In the genomic region with DNA sequence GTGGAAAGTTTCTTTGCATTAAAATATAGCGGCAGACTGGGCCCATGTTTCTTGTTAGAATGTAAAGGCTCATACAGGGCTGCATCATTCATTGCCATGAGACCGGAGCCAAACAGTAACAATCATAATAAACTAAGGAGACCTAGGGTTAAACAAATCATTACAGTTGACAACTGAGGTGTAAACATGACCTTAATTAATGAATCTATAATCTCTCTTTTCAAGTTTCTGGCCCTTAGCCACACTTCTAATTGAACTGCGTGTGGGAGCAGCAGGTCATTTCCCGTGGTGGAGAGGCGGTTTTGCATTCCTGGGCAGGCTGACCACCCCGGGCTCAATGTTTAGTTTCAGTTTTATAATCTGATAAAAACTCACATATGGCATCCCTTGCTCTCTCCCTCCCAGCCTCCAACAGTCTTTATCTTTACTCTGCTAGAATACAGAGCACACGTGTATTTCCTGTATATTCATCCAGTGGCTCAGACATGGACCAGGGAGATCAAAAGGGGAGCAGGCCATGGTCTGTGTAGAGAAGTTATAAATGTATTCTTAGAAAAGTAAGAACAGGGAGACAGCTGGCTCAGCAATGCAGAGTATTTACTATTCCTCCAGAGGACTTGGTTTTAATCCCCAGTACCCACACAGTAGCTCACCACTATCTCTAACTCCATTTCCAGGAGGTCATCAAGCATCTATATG, we compare ENCODE assay signal across 19 mouse cellular contexts.
DNase-seq lines count a peak whose midpoint lies in the region; ATAC-seq and TF ChIP-seq lines count a peak whose summit lies in the region.
"Had no signal": no experiment of that assay in that cellular context is flagged by ENCODE, and none has a peak within 500 bp of the region (broad histone marks: within the 10 kb centered on the region; RNA-seq: fewer than 3 reads in every experiment).

No protein-coding gene starts in this region.

- DNase-seq in kidney, adult 11 months, result no peak
- peak; percentile 76 for DNase-seq in Muller cell, postnatal 12 days (ENCODE audit: inconsistent ontology term)
- peak; percentile 28 for DNase-seq in forelimb bud, embryonic 11.5 days (ENCODE audit: low read depth, low spot score)
- DNase-seq in embryo, embryonic 9.5 days (ENCODE audit: extremely low spot score), result no peak
- no peak for DNase-seq in cerebellum, adult 18-20 months
- no peak for DNase-seq in left cerebral cortex, postnatal 25 days (ENCODE audit: low spot score in 2 of 2)
- DNase-seq: cerebellum, postnatal 14 days; heart, postnatal 10 days; right cerebral cortex, postnatal 25 days; thymus, postnatal 4 days had no signal

- no peak overlapping the region for H3ac ChIP-seq in myocyte (ENCODE audit: control insufficient read depth, insufficient read length)

- no peak overlapping the region for H3K4me3 ChIP-seq in kidney, embryonic 16.5 days (ENCODE audit: low read length)
- H3K4me3 ChIP-seq in myocyte, result no peak overlapping the region
- H3K4me3 ChIP-seq: forebrain, embryonic 12.5 days; heart, embryonic 10.5 days; limb, embryonic 10.5 days; neural tube, embryonic 12.5 days had no signal

- intact Hi-C loops in left cerebral cortex, postnatal 25 days (cut with DNase I), result no loop called here

- H3K4me1 ChIP-seq in kidney, embryonic 16.5 days (ENCODE audit: insufficient read depth, low read length), result peaks cover 32% of the 10 kb centered on the region
- H3K4me1 ChIP-seq: heart, embryonic 10.5 days; neural tube, embryonic 12.5 days had no signal

- no peaks in the 10 kb centered on the region for H3K79me2 ChIP-seq in myocyte (ENCODE audit: control insufficient read depth, insufficient read depth)

- peak overlapping the region; percentile 50; the same call in 1 of the 2 replicates for H3K27ac ChIP-seq in kidney, embryonic 16.5 days (ENCODE audit: low read length)
- H3K27ac ChIP-seq: forebrain, embryonic 12.5 days; heart, embryonic 10.5 days; hindbrain, embryonic 14.5 days; limb, embryonic 10.5 days; neural tube, embryonic 12.5 days had no signal

- no peaks in the 10 kb centered on the region for H3K36me3 ChIP-seq in kidney, embryonic 16.5 days (ENCODE audit: insufficient read depth, low read length)
- no peaks in the 10 kb centered on the region for H3K36me3 ChIP-seq in myocyte (ENCODE audit: control insufficient read depth, insufficient read depth)
- H3K36me3 ChIP-seq: forebrain, embryonic 12.5 days; heart, embryonic 10.5 days; limb, embryonic 10.5 days; neural tube, embryonic 12.5 days had no signal

- no peak for TF ChIP-seq POLR2A in myocyte (IDR thresholded peaks at IDR 0.05; ENCODE audit: insufficient read length, low read depth)

- H3K9me3 ChIP-seq in kidney, embryonic 16.5 days (ENCODE audit: low read length), result peaks cover 2% of the 10 kb centered on the region
- H3K9me3 ChIP-seq: forebrain, embryonic 12.5 days; heart, embryonic 10.5 days; limb, embryonic 10.5 days; neural tube, embryonic 12.5 days had no signal

- no peaks in the 10 kb centered on the region for H3K27me3 ChIP-seq in kidney, embryonic 16.5 days (ENCODE audit: insufficient read depth, low read length)
- no peaks in the 10 kb centered on the region for H3K27me3 ChIP-seq in myocyte (ENCODE audit: control insufficient read depth, insufficient read depth, insufficient read length)
- H3K27me3 ChIP-seq: neural tube, embryonic 12.5 days had no signal

- peak; percentile 63 for ATAC-seq in kidney, embryonic 16.5 days (ENCODE audit: low FRiP score, low TSS enrichment)
- ATAC-seq: midbrain, embryonic 16.5 days had no signal

- WGBS in kidney, embryonic 16.5 days, result 12% methylated on average over 7 of the region's 7 CpGs

- 0 out of 2 replicates have a peak overlapping the region, but pooled peaks have one; percentile 34 for H3K9ac ChIP-seq in kidney, embryonic 16.5 days (replicated peaks; ENCODE audit: low read length)
- H3K9ac ChIP-seq: forebrain, embryonic 12.5 days; hindbrain, embryonic 14.5 days; neural tube, embryonic 12.5 days had no signal

- no peak overlapping the region for H3K4me2 ChIP-seq in kidney, embryonic 16.5 days (replicated peaks; ENCODE audit: low read depth, low read length)
- peak overlapping the region; percentile 6 for H3K4me2 ChIP-seq in myocyte (ENCODE audit: low read depth)
- H3K4me2 ChIP-seq: forebrain, embryonic 12.5 days; hindbrain, embryonic 14.5 days; liver, embryonic 11.5 days; neural tube, embryonic 12.5 days had no signal

TF ChIP-seq in myocyte, 11 proteins besides CTCF, POLR2A, EP300 and RAD21:
- TF ChIP-seq REST (IDR thresholded peaks at IDR 0.05; ENCODE audit: insufficient read depth, insufficient read length) (no peak), CEBPB (IDR thresholded peaks at IDR 0.05; ENCODE audit: insufficient read depth, poor library complexity, severe bottlenecking) (no peak), USF1 (IDR thresholded peaks at IDR 0.05; ENCODE audit: low read depth) (no peak), POLR2AphosphoS2 (IDR thresholded peaks at IDR 0.05; ENCODE audit: insufficient read length, low read depth) (no peak), TCF12 (IDR thresholded peaks at IDR 0.05; ENCODE audit: insufficient read depth, poor library complexity, severe bottlenecking) (no peak), TCF3 (IDR thresholded peaks at IDR 0.05; ENCODE audit: insufficient read length, low read depth) (no peak), MYOD1 (IDR thresholded peaks at IDR 0.05; ENCODE audit: control insufficient read depth in 1 of 3, insufficient read length in 2 of 3, low read depth in 2 of 3) (no peak), E2F4 (IDR thresholded peaks at IDR 0.05; ENCODE audit: insufficient read depth) (no peak), MAX (IDR thresholded peaks at IDR 0.05; ENCODE audit: low read depth) (no peak), SRF (IDR thresholded peaks at IDR 0.05; ENCODE audit: control insufficient read depth, insufficient read length, low read depth) (no peak), MYOG (IDR thresholded peaks at IDR 0.05; ENCODE audit: control insufficient read depth in 1 of 3, insufficient read depth in 1 of 3, insufficient read length in 2 of 3, low read depth in 2 of 3) (no peak)
TF ChIP-seq in myocyte: peak in this region for 0.

Comparison
In these comparisons a context has a peak if more than half of its experiments do, and no peak if none do; other contexts are left out.
1. DNase-seq: peak in Muller cell, postnatal 12 days (single experiment) and forelimb bud, embryonic 11.5 days (single experiment); none in kidney, adult 11 months (single experiment), embryo, embryonic 9.5 days (single experiment), cerebellum, adult 18-20 months (0 of 2) and left cerebral cortex, postnatal 25 days (0 of 2).